Mouse (Mus musculus) liver, embryonic 15.5 days (tissue): ENCODE measurements around the gene Gm20388. TPM values are rescaled to one million over a fixed set of nuclear protein-coding genes. Genes with fewer than 3 reads are reported as not detected.

Experiments
- ATAC-seq: fragments of 200-750 bp; cut with Nextera tagmentation; 2 replicates; pipeline ENCODE4 v1.8.0; 2017; ENCODE audit warnings: moderate number of reproducible peaks, mild to moderate bottlenecking, moderate library complexity; ENCODE audit not compliant: insufficient read depth
- H3K27ac ChIP-seq: fragments of 300-500 bp; sonication (generic); replicated peaks from 2 replicates; pipeline ENCODE4 v1.5.1; 2015; ENCODE audit warnings: mild to moderate bottlenecking, inconsistent platforms
- H3K27me3 ChIP-seq: fragments of 300-500 bp; sonication (generic); 2 replicates; pipeline ENCODE4 v1.6.1; 2015; ENCODE audit warnings: mild to moderate bottlenecking, inconsistent platforms
- H3K36me3 ChIP-seq: fragments of 300-500 bp; sonication (generic); replicated peaks from 2 replicates; pipeline ENCODE4 v1.6.1; 2015; ENCODE audit warnings: moderate library complexity, mild to moderate bottlenecking, inconsistent platforms
- H3K4me1 ChIP-seq: fragments of 300-500 bp; sonication (generic); replicated peaks from 2 replicates; pipeline ENCODE4 v1.6.1; 2015; ENCODE audit warnings: inconsistent platforms
- H3K4me2 ChIP-seq: fragments of 300-500 bp; sonication (generic); 2 replicates; pipeline ENCODE4 v1.6.1; 2015; ENCODE audit warnings: moderate library complexity, mild to moderate bottlenecking, inconsistent platforms
- H3K4me3 ChIP-seq: fragments of 300-500 bp; sonication (generic); replicated peaks from 2 replicates; pipeline ENCODE4 v1.5.1; 2015; ENCODE audit warnings: mild to moderate bottlenecking, inconsistent platforms
- H3K9ac ChIP-seq: fragments of 300-500 bp; sonication (generic); 2 replicates; pipeline ENCODE4 v1.6.1; 2015; ENCODE audit warnings: moderate library complexity, mild to moderate bottlenecking, inconsistent platforms
- H3K9me3 ChIP-seq: fragments of 300-500 bp; sonication (generic); replicated peaks from 2 replicates; pipeline ENCODE4 v1.6.1; 2016; ENCODE audit warnings: inconsistent platforms
- WGBS: fragments of 180-500 bp; shearing (Covaris S2); methylation state at CpG from one replicate; pipeline ENCODE4 v1.1.7; 2015; ENCODE audit warnings: mixed read lengths; ENCODE audit not compliant: insufficient replicate concordance; 5-methylcytosine and 5-hydroxymethylcytosine counted together
- polyA plus RNA-seq: library from polyadenylated mRNA; unstranded; fragments of >200 nt; fragmentation: Nextera tagmentation; extraction: Ambion mirVana; gene quantifications from 2 replicates; pipeline ENCODE4 v1.2.1, GENCODE M21; 2015

Gm20388 gene
- polyA plus RNA-seq, 1 experiment from 2014 or later, result not detected

DNA sequence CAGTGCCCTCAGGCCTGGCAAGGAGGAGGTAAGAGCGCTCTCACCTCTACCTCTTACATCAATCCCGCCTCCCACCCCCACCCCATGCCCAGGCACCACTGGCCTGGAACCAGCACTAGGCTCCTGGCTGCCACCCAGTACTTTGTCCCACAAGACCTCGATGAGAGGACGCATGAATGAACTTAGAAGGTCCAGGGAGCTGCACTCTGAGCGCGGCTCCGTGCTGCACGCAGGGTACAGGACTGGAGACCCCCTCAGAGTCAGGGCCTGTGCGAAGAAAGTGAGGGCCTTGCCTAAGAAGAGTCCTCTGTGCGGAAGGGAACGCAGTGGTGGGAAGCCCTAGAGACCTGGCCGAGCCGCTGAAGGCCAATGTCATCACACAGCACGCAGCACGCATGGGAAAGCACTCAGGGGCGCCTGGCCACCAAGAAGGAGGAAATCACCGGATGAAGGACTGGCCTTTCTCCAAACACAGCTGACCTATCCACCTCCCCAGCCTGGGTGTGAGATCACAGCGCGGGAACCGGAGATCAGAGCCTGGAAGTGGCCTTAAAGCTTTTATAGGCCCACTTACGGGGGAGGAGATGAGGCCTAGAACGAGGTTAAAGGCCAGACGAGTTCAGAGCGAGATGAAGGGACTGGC, 2636.3 kb downstream of the Gm20388 start:
- peaks cover 89% of the 10 kb centered on the region for H3K4me1 ChIP-seq
- 49% methylated on average over 24 of the region's 24 CpGs for WGBS

DNA sequence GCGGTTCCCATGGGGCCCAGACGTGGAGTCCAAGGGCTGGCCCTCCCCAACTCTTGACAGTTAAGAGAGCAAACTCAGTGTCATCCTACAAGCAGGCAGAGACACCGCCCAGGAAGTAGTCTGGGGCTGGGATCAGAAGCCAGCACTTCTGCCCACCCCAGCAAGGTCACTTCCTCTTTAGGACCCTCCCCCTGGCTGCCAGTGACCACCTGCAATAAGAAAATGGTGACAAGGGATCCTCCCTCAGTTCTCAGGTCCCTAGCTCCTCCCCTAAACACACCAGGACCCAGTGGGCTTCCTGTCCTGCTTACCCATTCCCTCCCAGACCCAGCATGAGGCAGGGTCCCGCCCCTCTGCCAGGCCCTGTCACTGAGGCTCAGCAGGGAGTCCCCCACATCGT, 2637.2 kb downstream of the Gm20388 start:
- peak; percentile 63 for ATAC-seq

More for the DNA sequence above, 2636.3 kb downstream of the Gm20388 start:
- Histone ChIP-seq H3K4me3 (peak overlapping the region; percentile 96), H3K9ac (peak overlapping the region; percentile 97), H3K9me3 (no peaks in the 10 kb centered on the region), H3K4me2 (peak overlapping the region; percentile 96), H3K27ac (peak overlapping the region; percentile 96), H3K27me3 (no peaks in the 10 kb centered on the region), H3K36me3 (peaks cover 30% of the 10 kb centered on the region)
- no peak for ATAC-seq

DNA sequence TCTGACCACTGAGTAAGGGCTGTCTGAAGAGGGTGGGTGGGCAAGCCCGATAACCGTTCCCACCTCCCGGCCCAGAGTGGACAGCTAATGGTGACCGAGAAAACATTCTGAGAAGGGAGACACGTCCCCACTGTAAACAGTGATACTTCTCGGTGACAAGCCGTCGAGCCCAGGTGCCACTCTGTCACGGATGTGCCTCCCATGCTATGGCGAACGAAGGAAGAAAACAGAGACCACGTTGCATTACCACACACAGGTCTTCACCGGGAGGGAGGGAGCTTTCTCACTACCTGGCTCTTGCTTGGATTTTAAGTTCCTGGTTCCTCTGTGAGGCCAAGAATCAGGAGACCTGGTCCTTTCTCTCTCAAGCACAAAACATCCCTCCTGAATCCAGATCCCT, 2637.7 kb downstream of the Gm20388 start:
- Histone ChIP-seq H3K4me1 (peaks cover 80% of the 10 kb centered on the region), H3K27ac (peak overlapping the region; percentile 96), H3K4me2 (peak overlapping the region; percentile 96), H3K36me3 (peaks cover 16% of the 10 kb centered on the region), H3K27me3 (no peaks in the 10 kb centered on the region), H3K9ac (peak overlapping the region; percentile 97), H3K4me3 (peak overlapping the region; percentile 96), H3K9me3 (no peaks in the 10 kb centered on the region)
- 21% methylated on average over 13 of the region's 13 CpGs for WGBS
- ATAC-seq, result no peak

More for the DNA sequence above, 2637.2 kb downstream of the Gm20388 start:
- H3K4me1 ChIP-seq, result peaks cover 83% of the 10 kb centered on the region
- H3K4me2 ChIP-seq, result peak overlapping the region; percentile 96
- no peaks in the 10 kb centered on the region for H3K9me3 ChIP-seq
- peak overlapping the region; percentile 96 for H3K27ac ChIP-seq
- H3K4me3 ChIP-seq, result peak overlapping the region; percentile 96
- 7% methylated on average over 5 of the region's 5 CpGs for WGBS
- peak overlapping the region; percentile 97 for H3K9ac ChIP-seq
- peaks cover 22% of the 10 kb centered on the region for H3K36me3 ChIP-seq
- no peaks in the 10 kb centered on the region for H3K27me3 ChIP-seq

DNA sequence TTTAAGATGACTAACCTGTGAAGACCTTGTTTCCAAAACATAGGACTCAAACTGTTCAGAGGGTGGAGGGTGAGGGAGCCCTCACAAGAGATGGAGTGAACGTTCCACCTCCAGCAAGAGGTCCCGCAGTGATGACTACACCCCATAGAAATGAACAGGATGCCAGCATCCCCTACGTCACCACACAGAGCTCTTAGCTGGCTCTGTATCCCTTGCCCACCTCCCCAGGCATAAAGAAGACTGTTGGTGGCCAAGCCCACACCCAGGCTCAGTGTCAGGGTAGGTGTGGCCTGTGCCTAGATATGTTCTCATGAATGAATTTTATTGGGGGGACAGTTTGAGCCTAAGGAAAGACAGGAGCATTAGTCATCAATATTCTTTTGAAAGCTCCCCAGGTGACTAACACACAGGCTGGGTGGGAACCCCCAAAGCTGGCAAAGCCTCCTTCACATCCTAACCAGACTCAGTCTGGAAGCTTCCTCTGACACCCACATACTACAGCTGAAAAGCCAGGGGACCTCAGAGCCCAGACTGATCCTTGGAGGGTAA, 2638.3 kb downstream of the Gm20388 start:
- no peaks in the 10 kb centered on the region for H3K9me3 ChIP-seq
- H3K4me1 ChIP-seq, result peaks cover 80% of the 10 kb centered on the region
- H3K4me3 ChIP-seq, result peak overlapping the region; percentile 96
- H3K27ac ChIP-seq, result peak overlapping the region; percentile 96
- peak overlapping the region; percentile 96 for H3K4me2 ChIP-seq
- H3K27me3 ChIP-seq, result no peaks in the 10 kb centered on the region
- 46% methylated on average over 3 of the region's 3 CpGs for WGBS
- ATAC-seq, result no peak
- H3K36me3 ChIP-seq, result peaks cover 10% of the 10 kb centered on the region
- H3K9ac ChIP-seq, result peak overlapping the region; percentile 97

DNA sequence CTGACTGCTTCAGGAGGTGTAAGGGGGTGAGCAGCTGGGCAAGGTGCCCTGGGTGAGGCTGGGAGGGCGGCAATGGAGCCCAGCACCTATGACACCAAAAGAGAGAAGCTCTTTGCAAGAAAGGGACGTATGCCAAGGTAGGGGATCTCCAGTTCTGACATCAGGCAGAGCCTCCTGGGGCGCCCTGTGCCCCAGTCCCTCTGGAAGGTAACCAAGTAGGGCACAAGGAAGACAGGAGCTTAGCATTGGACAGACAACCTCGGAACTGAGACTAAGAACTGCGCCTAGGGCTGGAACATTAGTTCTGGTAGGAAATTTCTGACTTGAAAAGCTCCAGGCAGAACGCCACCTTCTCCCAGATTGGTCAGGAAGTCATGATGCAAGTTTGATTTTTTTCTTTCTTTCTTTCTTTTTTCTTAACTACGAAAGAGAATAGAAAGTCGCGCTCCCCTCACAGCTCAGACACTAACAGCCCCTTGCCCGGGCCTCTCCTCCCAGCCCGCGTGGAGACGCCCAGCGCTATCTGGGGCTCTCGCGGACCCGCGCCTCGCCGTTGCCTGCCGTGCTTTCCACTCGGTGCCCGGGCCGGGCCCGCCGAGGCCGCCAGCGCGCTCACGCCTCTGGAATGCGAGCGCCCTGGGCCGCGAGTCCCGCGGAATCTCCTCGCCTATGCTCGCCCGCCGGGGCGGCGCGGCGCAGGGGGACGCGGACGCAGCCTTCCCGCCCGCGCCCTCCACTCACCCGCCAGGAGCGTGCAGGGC, 2639.8 kb downstream of the Gm20388 start:
- no peaks in the 10 kb centered on the region for H3K27me3 ChIP-seq
- WGBS, result 1% methylated on average over 52 of the region's 52 CpGs
- no peaks in the 10 kb centered on the region for H3K9me3 ChIP-seq
- peaks cover 76% of the 10 kb centered on the region for H3K4me1 ChIP-seq
- peak overlapping the region; percentile 96 for H3K4me2 ChIP-seq
- peak overlapping the region; percentile 96 for H3K27ac ChIP-seq
- H3K36me3 ChIP-seq, result no peaks in the 10 kb centered on the region; the same call in 1 of the 2 replicates
- peak overlapping the region; percentile 96 for H3K4me3 ChIP-seq
- H3K9ac ChIP-seq, result peak overlapping the region; percentile 97
- peak; percentile 35 for ATAC-seq

DNA sequence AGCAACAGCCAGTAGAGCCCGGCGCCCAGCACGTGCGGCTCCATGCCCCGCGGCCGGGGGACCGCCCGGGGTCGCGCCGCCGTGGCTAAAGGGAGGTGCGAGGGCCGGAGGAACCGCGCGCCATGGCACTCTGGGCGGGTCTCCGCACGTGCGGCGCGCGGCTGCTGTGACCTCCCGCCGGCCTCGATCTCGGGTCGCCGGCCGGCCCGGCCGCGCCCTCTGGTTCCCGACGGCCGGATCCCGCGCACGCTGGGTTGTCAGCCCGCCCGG, 2640.3 kb downstream of the Gm20388 start:
- under 1% methylated on average over 43 of the region's 43 CpGs for WGBS
- peak; percentile 29; the same call in 1 of the 2 replicates for ATAC-seq
- Histone ChIP-seq H3K36me3 (no peaks in the 10 kb centered on the region; the same call in 1 of the 2 replicates), H3K4me3 (peak overlapping the region; percentile 96), H3K9me3 (no peaks in the 10 kb centered on the region), H3K27ac (peak overlapping the region; percentile 96), H3K27me3 (no peaks in the 10 kb centered on the region), H3K4me2 (peak overlapping the region; percentile 96), H3K9ac (peak overlapping the region; percentile 97), H3K4me1 (peaks cover 76% of the 10 kb centered on the region)

DNA sequence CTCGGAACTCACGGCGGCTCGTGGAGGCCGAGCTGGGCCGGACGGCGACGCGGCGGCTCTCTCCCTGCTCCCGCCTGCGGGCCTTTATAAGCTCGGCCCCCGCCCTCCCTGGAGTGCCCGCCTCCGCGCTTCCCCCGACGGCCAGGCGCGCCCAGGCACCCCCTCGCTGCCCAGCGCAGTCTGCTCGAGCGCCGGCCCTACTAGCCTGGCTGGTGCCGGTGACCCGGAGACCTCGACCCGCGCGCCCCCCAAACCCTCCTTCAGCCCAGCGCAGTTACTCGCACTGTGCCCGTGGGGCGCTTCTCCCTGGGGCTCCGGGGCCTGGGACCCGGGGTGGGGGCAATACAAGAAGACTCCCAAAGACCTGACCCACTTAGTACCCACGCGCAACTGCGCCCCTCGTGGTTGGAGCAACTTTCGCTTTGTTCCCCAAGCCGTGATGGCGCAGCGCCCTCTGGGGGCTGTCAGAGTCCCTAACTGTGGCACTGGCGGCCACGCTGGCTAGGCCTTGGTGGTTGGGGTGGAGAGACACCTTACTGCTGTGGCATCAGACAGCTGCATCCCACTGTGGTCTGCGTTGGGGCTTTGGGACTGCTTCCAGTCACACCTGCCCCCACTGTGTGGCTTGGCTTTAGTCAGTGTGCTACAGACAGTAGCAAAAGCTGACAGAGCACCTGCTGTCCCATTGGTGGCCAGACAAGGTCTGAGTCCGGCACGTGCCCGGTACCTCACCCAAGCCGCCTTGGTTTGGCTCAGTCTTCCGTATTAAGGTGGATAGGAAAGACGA, 2640.8 kb downstream of the Gm20388 start, which contains the start of gene Piezo1:
Piezo1 (minus strand) TSS at position 65 of the 787 bp plus-strand sequence.
- 9% methylated on average over 49 of the region's 56 CpGs for WGBS
- H3K4me3 ChIP-seq, result peak within 1 kb of the TSS; percentile 96
- peak within 1 kb of the TSS; percentile 96 for H3K4me2 ChIP-seq
- peak; percentile 70 for ATAC-seq
- H3K27me3 ChIP-seq, result no peaks in the 10 kb centered on the region
- peak within 1 kb of the TSS; percentile 97 for H3K9ac ChIP-seq
- peaks cover 76% of the 10 kb centered on the region for H3K4me1 ChIP-seq
- no peaks in the 10 kb centered on the region; the same call in 1 of the 2 replicates for H3K36me3 ChIP-seq
- no peaks in the 10 kb centered on the region for H3K9me3 ChIP-seq
- peak within 1 kb of the TSS; percentile 96 for H3K27ac ChIP-seq

DNA sequence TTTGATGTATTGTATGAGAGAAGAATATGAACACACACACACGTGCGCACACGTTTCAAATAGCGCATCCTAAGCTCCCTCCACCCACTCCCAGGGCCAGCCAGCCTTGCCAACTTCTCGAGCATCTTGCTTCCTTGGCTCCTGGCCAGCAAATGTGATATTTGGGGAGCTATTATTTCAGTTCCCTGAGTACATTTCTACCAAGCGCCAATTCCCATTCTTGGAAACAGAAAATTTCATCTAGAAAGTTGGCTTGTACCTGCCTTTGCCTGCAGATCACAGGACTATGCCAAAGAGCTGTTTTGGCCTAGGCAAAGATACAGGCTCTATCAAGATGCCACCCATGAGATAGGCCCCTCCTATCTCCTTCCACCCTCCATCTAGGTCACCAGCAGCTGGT, 2644.1 kb downstream of the Gm20388 start:
- Histone ChIP-seq H3K27ac (no peak overlapping the region), H3K9me3 (no peaks in the 10 kb centered on the region), H3K36me3 (no peaks in the 10 kb centered on the region), H3K4me3 (no peak overlapping the region), H3K4me2 (no peak overlapping the region), H3K9ac (peak overlapping the region; percentile 9; the same call in 1 of the 2 replicates), H3K4me1 (peaks cover 67% of the 10 kb centered on the region), H3K27me3 (no peaks in the 10 kb centered on the region)
- no peak for ATAC-seq
- 76% methylated on average over 6 of the region's 6 CpGs for WGBS

DNA sequence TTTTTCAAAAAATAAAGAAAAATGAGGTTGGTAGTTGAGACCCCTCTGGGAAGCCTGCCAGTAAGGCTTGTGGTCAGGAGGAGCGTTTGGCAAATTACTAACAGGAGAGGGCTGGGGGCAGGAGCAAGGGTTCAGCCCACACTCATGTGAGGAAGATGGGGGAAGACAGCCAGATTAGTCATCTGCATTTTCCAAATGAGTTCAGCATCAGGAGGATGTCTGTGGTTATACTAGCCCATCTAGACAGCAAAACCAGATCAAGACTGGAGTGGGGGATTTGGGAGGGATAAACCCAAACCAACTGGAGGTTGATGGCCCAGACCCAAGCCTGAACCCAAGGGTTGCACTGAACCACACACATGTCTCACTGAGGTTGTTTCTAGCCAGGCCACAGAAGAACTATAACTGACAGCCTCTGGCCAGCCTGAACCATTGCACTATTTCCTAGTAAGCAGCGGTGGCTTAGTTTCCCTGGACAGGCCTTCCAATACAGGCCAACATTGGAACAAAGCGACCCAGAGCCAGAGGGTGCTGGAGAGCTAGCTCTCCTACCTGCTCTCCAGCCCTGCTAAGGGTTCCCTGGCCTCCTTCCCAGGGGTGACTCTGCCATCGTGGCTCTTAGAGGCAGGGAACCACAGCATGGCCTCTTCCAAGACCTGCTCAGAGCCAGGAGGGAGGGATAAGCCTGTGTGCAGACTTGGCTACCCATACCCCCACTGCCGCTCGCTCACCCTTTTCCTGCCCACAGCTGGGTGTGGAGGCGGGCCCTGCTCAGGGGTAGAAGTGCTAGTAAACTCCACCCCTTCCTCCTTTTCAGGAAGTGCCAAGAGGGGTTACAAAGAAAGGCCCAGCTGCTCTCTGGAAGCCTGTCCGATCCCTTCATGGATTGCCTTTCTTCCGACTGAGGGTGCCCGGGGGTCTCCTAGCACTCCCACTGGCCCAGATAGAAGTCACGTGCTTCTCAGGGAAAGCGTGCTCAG, 2645.7 kb downstream of the Gm20388 start:
- no peaks in the 10 kb centered on the region for H3K27me3 ChIP-seq
- H3K4me2 ChIP-seq, result peak overlapping the region; percentile 62
- peak overlapping the region; percentile 55 for H3K9ac ChIP-seq
- H3K36me3 ChIP-seq, result no peaks in the 10 kb centered on the region
- peak overlapping the region; percentile 32 for H3K4me3 ChIP-seq
- peaks cover 61% of the 10 kb centered on the region for H3K4me1 ChIP-seq
- H3K27ac ChIP-seq, result peak overlapping the region; percentile 76
- H3K9me3 ChIP-seq, result no peaks in the 10 kb centered on the region
- ATAC-seq, result peak; percentile 64
- 18% methylated on average over 12 of the region's 12 CpGs for WGBS
